Mouse (Mus musculus): Measurements from ENCODE around the gene Trip10. TPM values are rescaled to one million over a fixed set of nuclear protein-coding genes. Genes with fewer than 3 reads are reported as not detected.

Gene Trip10
- 1 to 10 TPM; 5.3 to 9.2 TPM for total RNA-seq (2021)

- intact Hi-C loops (cut with DNase I), result loop anchor here (2.0 to 10.0 kb wide), 2 partner anchors 25 to 245 kb away; partner anchors contain the start of gene Pspn
- DNase-seq (ENCODE audit: low spot score in 2 of 2), result peak; percentile 79 to 82
Observed at GRCm38 (mm10) chr17:57249186-57250181, at the start of gene Trip10. TSS of gene Trip10 (plus strand) at chr17:57249455.

DNA sequence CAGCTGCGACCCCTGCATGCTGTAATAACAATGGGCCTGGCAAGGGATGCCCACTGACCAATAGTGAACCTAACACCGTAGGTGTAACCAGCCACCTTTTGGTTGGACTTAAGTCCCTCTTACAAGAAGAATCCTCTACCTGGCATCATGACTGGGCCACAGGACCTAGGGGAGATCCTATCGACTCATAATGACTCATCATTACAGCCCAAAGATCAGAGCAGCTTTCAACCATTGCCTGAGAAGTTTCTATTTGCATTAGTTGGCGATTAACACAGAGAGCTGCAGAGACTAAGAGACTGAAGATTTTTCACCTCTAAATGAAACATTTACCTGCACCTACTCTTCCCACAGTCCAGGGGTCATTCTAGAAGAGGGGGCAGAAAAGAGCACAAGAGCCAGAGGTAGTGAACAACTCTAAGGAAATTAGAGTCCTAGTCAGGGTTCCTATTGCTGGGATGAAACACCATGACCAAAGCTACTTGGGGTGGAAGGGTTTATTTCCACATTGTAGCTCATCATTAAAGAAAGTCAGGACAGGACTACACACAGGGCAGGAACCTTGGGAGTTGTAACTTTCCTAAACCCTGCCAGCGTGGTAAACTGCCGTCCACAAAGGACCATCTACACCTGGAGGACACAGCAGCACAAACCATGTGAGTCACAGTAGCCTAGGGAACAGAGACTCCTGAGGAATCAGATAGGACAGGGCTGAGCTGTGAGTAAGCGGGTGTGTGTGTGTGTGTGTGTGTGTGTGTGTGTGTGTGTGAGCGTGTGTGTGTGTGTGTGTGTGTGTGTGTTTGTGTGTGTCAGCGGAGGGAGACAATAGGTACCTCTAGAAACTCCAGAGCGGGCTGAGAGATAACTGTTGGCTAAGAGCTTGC is 47.2 kb upstream of the Trip10 start:
- intact Hi-C loops (cut with DNase I), result no loop called here
- no peak for DNase-seq (ENCODE audit: low spot score in 2 of 2)

DNA sequence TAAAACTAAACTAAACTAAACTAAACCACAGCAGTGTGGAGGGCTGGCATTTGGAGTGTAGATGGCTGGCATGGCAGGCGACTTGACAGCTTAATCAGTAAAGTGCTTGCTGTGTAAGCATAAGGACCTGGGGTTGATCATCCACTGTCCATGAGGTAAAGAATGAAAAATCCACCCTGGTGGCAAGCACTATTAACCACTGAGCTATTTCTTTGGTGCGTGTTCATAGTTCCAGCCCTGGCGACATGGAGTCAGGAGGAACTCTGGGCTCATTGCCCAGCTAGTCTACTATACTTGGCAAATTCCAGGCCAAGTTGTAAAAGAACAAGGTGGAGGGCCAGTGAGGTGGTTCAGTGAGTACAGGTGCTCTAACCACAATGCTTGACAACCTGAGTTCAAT is 41.3 kb upstream of the Trip10 start:
- DNase-seq (ENCODE audit: low spot score in 2 of 2), result no peak
- intact Hi-C loops (cut with DNase I), result no loop called here

GRCm38 (mm10) chr17:57209330-57209729 is 39.9 kb upstream of the Trip10 start:
- no peak for DNase-seq (ENCODE audit: low spot score in 2 of 2)
- intact Hi-C loops (cut with DNase I), result no loop called here

GRCm38 (mm10) chr17:57211501-57211900 is 37.8 kb upstream of the Trip10 start:
- DNase-seq (ENCODE audit: low spot score in 2 of 2), result no peak
- intact Hi-C loops (cut with DNase I), result no loop called here

DNA sequence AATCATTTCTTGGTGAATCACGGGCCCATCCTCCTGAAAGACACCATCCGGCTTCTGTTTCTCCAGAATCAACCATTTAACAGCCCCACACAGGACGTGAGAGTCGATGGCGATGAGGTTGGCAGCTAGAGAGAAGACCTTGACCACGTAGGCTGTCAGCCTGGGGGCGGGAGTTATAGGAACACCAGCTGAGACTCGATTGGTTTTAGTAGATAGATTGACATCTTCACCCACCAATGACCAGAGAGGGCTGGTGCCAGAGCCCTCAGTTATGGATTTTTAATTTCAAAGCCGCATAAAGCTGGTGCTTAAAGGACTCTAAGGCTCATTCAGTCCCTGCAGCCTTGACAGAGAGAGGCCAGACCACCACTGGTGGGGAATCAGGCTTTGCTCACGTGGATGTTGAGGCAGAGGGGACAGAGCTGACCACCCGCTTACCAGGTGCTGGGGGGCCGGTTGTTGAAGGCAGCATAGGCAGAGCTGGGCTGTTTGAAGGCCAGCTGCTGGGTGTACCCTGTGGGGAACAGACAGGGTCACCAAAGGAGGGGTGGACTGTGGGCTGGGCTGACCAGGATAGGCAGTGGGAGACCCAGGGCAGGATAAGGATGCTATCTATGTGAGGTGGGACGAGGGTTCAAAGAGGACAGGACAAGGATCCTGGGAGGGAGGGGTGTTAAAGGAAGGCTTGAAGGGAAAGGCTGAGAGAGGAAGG is 34.4 kb upstream of the Trip10 start:
- intact Hi-C loops (cut with DNase I), result loop anchor here (5.0 kb wide), 1 partner anchor 62 kb away; the partner anchor contains the start of gene Vav1
- DNase-seq (ENCODE audit: low spot score in 2 of 2), result no peak

DNA sequence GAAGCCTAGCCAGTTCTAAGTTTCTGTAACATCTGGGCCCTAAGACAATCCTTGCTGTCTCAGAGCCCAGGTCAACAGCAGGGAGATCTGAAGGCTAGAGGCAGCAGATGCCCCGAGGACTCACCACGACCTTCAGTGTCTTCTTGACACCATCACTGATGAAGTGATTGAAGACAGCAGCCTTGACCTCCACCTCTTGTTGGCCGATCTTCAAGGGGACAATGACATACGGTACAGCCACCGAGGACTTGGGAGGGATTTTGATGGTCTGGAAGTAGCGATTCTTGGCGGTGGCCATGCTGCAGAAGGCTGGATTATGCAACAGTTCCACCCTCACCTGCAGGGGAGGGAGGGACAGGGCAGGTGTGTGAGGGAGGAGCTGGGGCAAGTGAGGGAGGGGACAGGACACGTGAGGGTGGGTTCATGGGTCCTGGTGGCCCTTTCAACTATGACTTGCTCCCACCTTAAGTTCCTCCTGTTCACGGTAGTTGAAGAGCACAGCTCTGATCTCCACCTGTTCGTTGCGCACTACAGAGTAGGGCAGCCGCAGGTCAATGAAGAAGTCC is 30.8 kb upstream of the Trip10 start:
- DNase-seq (ENCODE audit: low spot score in 2 of 2), result peak in 1 of 2 experiments; percentile 2
- intact Hi-C loops (cut with DNase I), result loop anchor here (2.0 to 5.0 kb wide), 2 partner anchors 59 to 116 kb away; partner anchors contain the start of gene Vav1

DNA sequence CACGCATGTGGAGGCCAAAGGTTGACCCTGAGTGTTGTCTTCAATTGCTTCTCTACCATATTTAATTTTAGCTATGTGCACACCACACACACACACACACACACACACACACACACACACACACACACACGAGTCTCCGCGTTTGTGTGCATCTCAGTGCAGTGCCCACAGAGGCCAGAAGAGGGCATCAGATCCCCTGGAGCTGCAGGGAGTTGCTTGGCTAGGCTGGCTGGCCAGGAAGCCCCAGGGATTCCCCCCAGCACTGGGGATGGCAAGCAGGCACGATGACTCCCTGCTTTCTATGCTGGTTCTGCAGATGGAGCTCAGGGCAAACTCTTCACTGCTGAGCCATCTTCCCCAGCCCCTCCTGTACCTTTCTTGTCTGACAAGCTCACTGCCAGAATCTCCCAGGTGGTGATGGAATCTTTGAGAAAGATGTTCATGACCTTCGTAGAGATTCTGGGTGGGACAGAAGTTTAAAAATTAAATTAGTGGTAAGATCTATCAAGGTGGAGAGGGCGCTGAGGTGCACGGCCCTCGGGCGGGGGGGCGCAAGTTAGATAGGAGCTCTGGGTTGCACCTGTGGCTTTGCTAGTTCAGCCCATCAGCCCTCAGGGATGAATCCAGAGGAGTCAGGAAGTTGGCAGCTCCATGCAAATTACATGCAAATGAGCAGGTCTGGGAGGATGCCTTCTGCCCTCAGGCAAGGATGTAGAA is 29.9 kb upstream of the Trip10 start:
- intact Hi-C loops (cut with DNase I), result loop anchor here (2.0 to 5.0 kb wide), 2 partner anchors 58 to 115 kb away; partner anchors contain the start of gene Vav1
- DNase-seq (ENCODE audit: low spot score in 2 of 2), result peak; percentile 29 to 60

DNA sequence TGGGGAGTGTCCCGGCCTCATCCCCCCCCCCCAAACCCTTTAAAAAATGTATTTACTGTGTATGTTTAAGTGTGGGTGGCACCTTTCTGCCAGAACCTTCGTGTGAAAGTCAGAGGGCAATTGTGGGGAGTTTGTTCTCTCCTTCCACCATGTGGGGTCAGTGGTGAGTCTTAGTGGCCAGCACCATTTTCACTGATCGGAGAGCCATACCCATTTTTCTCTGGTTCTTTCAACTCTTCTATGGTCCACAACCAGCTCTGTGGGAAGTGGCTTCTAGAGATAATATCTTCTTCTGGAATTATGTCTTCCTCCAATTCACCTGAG is 29.4 kb upstream of the Trip10 start:
- intact Hi-C loops (cut with DNase I), result loop anchor here (2.0 to 5.0 kb wide), 2 partner anchors 57 to 115 kb away; partner anchors contain the start of gene Vav1
- no peak for DNase-seq (ENCODE audit: low spot score in 2 of 2)

- DNase-seq (ENCODE audit: low spot score in 2 of 2), result peak in 1 of 2 experiments; percentile 1
- intact Hi-C loops (cut with DNase I), result no loop called here
Observed at GRCm38 (mm10) chr17:57221911-57222310, 27.3 kb upstream of the Trip10 start.

DNA sequence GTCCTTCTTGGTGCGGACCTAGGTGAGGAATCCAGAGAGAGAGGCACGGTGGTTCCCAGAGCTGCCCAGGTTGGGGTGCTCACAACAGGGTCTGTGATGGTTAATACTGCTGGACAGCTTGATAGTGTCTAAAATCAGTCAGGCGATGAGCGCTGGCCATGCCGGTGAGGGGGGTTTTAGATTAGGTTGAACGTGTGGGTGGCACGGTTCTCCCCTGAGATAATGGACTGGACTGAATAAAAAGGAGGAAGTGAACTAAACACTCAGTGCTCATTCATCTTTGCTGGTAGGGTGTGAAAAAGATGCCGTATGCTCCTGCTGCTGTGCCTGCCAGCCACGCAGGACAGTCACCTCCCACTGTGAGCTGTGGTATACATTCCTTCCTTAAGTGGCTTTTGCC is 25.9 kb upstream of the Trip10 start:
- DNase-seq (ENCODE audit: low spot score in 2 of 2), result no peak
- intact Hi-C loops (cut with DNase I), result no loop called here

DNA sequence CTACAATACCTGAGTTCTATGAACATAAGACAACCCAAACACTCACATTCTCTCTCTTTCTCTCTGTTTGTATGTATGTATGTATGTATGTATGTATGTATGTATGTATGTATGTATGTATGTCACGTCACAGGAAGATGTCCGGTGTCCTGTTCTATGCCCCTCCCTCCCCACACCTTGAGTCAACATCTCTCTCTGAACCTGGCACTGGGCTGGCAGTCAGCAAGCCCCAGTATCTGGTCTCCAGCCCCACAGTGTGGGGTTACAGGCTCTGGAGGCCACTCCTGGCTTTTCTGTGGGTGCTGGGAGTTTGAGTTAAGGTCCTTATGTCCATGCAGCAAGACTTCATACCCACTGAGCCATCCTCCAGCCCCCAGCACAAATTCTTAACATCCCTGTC is 21.8 kb upstream of the Trip10 start:
- DNase-seq (ENCODE audit: low spot score in 2 of 2), result no peak
- intact Hi-C loops (cut with DNase I), result no loop called here

DNA sequence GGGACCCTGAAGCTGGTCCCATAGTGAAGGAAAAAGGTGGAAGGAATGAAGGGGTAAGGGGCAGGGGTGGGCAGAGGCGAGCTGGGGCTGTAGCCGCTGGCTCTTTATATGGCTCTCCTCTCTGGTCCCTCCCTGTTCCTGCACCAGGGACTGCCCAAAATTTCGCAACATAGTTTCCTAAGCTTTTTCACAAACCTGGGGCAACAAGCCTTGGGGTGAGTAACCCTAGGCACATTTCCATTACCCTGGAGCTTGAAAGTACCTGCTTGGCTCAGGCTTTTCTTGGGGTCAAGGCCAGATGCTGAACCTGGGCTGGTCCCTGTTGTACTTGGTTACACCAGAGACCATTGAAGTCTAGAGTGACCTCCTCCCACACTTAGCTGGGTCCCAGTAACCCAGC is 21.2 kb upstream of the Trip10 start, which contains the start of gene C3:
TSS of gene C3 (minus strand) at position 123 of the 400 bp plus-strand sequence.
- no peak for DNase-seq (ENCODE audit: low spot score in 2 of 2)
- intact Hi-C loops (cut with DNase I), result no loop called here

DNA sequence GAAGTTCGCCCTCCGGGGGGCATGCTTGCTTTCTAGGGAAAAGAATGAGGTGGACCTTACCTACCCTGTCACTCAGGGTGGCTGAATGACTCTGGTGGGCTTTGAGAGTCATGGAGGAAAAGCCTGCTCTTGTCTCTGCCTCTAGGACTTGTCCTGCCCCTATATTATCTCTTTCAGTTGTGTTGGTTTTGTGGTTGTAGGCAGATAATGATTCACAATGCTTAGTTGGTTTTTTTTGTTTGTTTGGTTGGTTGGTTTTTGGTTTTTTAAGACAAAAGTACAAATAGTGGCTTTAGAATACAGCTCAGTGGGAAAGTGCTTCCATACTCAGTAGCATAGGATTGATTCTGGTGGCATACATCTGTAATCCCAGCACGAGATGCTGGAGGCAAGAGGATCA is 20.4 kb upstream of the Trip10 start:
- intact Hi-C loops (cut with DNase I), result no loop called here
- no peak for DNase-seq (ENCODE audit: low spot score in 2 of 2)

DNA sequence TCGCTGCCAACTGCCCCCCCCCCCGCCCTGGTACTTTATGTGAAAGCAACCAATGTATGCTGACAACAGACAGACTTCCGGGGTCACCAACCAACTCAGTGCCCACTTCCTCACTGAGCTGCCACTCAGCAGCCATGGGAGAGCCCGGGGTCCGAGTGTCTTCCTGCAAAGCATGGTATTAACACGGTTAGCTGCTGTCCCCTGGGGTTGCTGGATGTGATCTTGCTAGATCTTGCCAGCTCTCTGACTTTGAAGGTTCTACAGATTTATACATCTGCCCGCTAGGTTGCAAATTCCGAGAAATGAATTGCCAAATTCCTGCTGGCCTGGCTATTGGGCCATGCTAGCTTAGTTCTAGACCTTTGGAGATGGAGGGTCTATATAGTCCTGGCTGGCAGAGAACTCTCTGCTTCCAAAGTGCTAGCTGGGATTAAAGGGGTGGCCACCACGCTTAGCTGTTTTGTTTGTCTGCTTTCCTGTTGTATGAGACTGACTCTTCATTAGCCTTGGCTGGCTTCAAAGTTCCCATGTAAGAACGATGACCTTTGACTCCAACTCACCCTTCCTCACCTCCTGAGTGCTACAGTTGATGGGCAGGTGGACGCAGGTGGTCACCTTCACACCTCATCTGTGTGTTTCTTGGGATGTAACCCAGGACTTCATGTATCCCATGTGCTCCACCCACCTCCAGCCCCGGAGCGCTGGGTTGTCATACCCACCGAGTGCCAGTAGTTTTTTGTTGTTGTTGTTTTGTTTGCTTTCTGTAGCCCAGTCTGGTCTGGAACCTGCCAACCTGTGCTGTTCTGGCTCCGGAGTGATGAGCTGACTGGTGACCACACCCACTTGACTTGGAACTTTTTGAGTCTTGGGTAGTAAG is 19.2 kb upstream of the Trip10 start:
- intact Hi-C loops (cut with DNase I), result no loop called here
- no peak for DNase-seq (ENCODE audit: low spot score in 2 of 2)

GRCm38 (mm10) chr17:57230728-57231125 is 18.5 kb upstream of the Trip10 start:
- no peak for DNase-seq (ENCODE audit: low spot score in 2 of 2)
- intact Hi-C loops (cut with DNase I), result no loop called here

DNA sequence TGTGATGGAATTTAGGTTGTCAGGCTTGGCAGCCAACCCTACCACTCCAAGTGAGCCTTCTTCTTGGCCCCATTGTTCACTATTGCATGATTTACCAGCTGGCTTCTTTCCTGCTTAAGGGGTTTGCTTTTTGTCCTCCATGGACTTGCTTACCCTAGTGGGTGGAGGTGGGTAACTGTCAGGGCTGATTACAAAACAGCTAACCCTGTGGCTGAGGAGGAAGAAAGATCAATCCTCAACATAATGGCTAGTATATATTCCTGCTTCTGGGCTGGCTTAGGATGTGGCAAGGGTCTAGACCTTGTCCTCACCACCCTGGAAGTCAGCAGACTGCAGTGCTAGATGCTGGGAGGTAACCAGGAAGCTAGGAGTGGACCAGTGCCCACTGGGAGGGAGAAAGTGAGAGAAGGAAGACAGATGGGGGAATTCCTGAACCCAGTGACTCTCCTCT is 17.9 kb upstream of the Trip10 start:
- intact Hi-C loops (cut with DNase I), result no loop called here
- DNase-seq (ENCODE audit: low spot score in 2 of 2), result no peak
